Mouse (Mus musculus): ENCODE results near the gene Tpgs1. TPM values are rescaled to one million over a fixed set of nuclear protein-coding genes. Genes with fewer than 3 reads are reported as not detected.

Tpgs1 gene
- total and polyA plus RNA-seq, 3 experiments: 42.0 to 58.9 (median 42.8) TPM

GRCm38 (mm10) chr10:79682551-79682915 is 13.4 kb downstream of the Tpgs1 start:
- no peak for DNase-seq (ENCODE audit: extremely low read depth)
- no peaks in the 10 kb centered on the region for H3K27me3 ChIP-seq (replicated peaks)
- peak overlapping the region; percentile 92 to 98 (median 93) for H3K4me3 ChIP-seq (replicated peaks in 1 of 3; ENCODE audit: low read depth in 2 of 3, low read length in 2 of 3, poor library complexity in 1 of 3)
- peaks cover 31% of the 10 kb centered on the region for H3K79me2 ChIP-seq (replicated peaks; ENCODE audit: control insufficient read depth, extremely low read depth, insufficient read depth, poor library complexity, severe bottlenecking)
- H3K9me3 ChIP-seq (replicated peaks; ENCODE audit: low read length): peaks cover 2% of the 10 kb centered on the region
- peaks cover 24 to 35% of the 10 kb centered on the region in 2 experiments for H3K4me1 ChIP-seq (ENCODE audit: control insufficient read depth in 1 of 2, insufficient read depth in 2 of 2)
- dilution Hi-C loops (cut with MboI; ENCODE audit: extremely low pct_ligation_motif_present, extremely low pct_unique_long_range_greater_than_20kb, low sequenced_read_pairs): no loop called here
- peak overlapping the region; percentile 97 for H3K9ac ChIP-seq (ENCODE audit: insufficient read depth, low read depth)
- in situ Hi-C loops (cut with MboI; ENCODE audit: low pct_ligation_motif_present, low pct_unique_long_range_greater_than_20kb, low sequenced_read_pairs): no loop called here
- H3K36me3 ChIP-seq (replicated peaks in 1 of 2; ENCODE audit: control insufficient read depth in 1 of 2, insufficient read depth in 1 of 2, low read length in 1 of 2): peaks cover 28 to 42% of the 10 kb centered on the region in 2 experiments
- peak; percentile 30; the same call in 1 of the 2 replicates for TF ChIP-seq MAX (IDR thresholded peaks at IDR 0.05; ENCODE audit: low read length)
- no peak for TF ChIP-seq ZMIZ1 (IDR thresholded peaks at IDR 0.05; ENCODE audit: low read depth, low read length)
- TF ChIP-seq MYC (IDR thresholded peaks at IDR 0.05; ENCODE audit: low read depth, low read length): peak; percentile 47; the same call in 1 of the 2 replicates
- 0 out of 2 replicates have a peak, but pooled peaks have one; percentile 42 for TF ChIP-seq BHLHE40 (IDR thresholded peaks at IDR 0.05; ENCODE audit: low read depth, low read length)
- H3K27ac ChIP-seq (ENCODE audit: insufficient read depth, low read depth): peak overlapping the region; percentile 58
- H3K4me2 ChIP-seq (ENCODE audit: insufficient read depth, low read depth, poor library complexity, severe bottlenecking): peak overlapping the region; percentile 69; the same call in 1 of the 2 replicates

- H3K4me2 ChIP-seq (ENCODE audit: insufficient read depth, low read depth, poor library complexity, severe bottlenecking): peak overlapping the region; percentile 69
- H3K27me3 ChIP-seq (replicated peaks): no peaks in the 10 kb centered on the region
- H3K36me3 ChIP-seq (replicated peaks in 1 of 2; ENCODE audit: control insufficient read depth in 1 of 2, insufficient read depth in 1 of 2, low read length in 1 of 2): peaks cover 34 to 47% of the 10 kb centered on the region in 2 experiments
- peak overlapping the region; percentile 97 for H3K9ac ChIP-seq (ENCODE audit: insufficient read depth, low read depth)
- peaks cover 2% of the 10 kb centered on the region for H3K9me3 ChIP-seq (replicated peaks; ENCODE audit: low read length)
- peak overlapping the region; percentile 92 to 98 (median 93) for H3K4me3 ChIP-seq (replicated peaks in 1 of 3; ENCODE audit: low read depth in 2 of 3, low read length in 2 of 3, poor library complexity in 1 of 3)
- H3K79me2 ChIP-seq (replicated peaks; ENCODE audit: control insufficient read depth, extremely low read depth, insufficient read depth, poor library complexity, severe bottlenecking): peaks cover 31% of the 10 kb centered on the region
- H3K4me1 ChIP-seq (ENCODE audit: control insufficient read depth in 1 of 2, insufficient read depth in 2 of 2): peaks cover 24 to 35% of the 10 kb centered on the region in 2 experiments
- peak; percentile 74 for DNase-seq (ENCODE audit: extremely low read depth)
- in situ Hi-C loops (cut with MboI; ENCODE audit: low pct_ligation_motif_present, low pct_unique_long_range_greater_than_20kb, low sequenced_read_pairs): no loop called here
- dilution Hi-C loops (cut with MboI; ENCODE audit: extremely low pct_ligation_motif_present, extremely low pct_unique_long_range_greater_than_20kb, low sequenced_read_pairs): no loop called here
- no peak overlapping the region for H3K27ac ChIP-seq (ENCODE audit: insufficient read depth, low read depth)
- TF ChIP-seq IRF4 (IDR thresholded peaks at IDR 0.05; ENCODE audit: low read depth, low read length) (no peak), TBP (conservative IDR thresholded peaks at IDR 0.05; ENCODE audit: low read depth, low read length) (no peak), RAD21 (IDR thresholded peaks at IDR 0.05; ENCODE audit: low read depth, low read length) (peak; percentile 40), MAZ (IDR thresholded peaks at IDR 0.05; ENCODE audit: low read depth, low read length) (no peak), SIN3A (IDR thresholded peaks at IDR 0.05; ENCODE audit: low read length) (peak; percentile 23; the same call in 1 of the 2 replicates), E2F4 (IDR thresholded peaks at IDR 0.05; ENCODE audit: insufficient replicate concordance, low read depth, low read length) (no peak), ZKSCAN1 (IDR thresholded peaks at IDR 0.05; ENCODE audit: borderline replicate concordance, low read depth, low read length) (no peak), GABPA (IDR thresholded peaks at IDR 0.05; ENCODE audit: insufficient replicate concordance, low read depth, low read length) (no peak), NELFE (IDR thresholded peaks at IDR 0.05; ENCODE audit: low read depth, low read length) (no peak), MYC (IDR thresholded peaks at IDR 0.05; ENCODE audit: low read depth, low read length) (no peak; the same call in 1 of the 2 replicates), CTCF (conservative IDR thresholded peaks at IDR 0.05 in 1 of 2, IDR thresholded peaks at IDR 0.05 in 1 of 2; ENCODE audit: low read depth in 2 of 2, low read length in 2 of 2) (peak in 1 of 2 experiments; percentile 68; a peak in 2 of 4 replicates), USF2 (conservative IDR thresholded peaks at IDR 0.05; ENCODE audit: low read depth, low read length) (no peak), ETS1 (conservative IDR thresholded peaks at IDR 0.05; ENCODE audit: low read depth, low read length) (no peak), SMC3 (IDR thresholded peaks at IDR 0.05; ENCODE audit: low read depth, low read length) (peak; percentile 46), NRF1 (IDR thresholded peaks at IDR 0.05; ENCODE audit: low read depth, low read length) (0 out of 2 replicates have a peak, but pooled peaks have one; percentile 14)
Measured at GRCm38 (mm10) chr10:79682916-79683582, 13.9 kb downstream of the Tpgs1 start.
